Mouse (Mus musculus): ENCODE measurements around the gene Lepr.
"Not testable (repeated sequence)": the region's sequence is repeated elsewhere in the genome, so short reads cannot be mapped to it uniquely, and the experiment has no call there.

Lepr gene

DNA sequence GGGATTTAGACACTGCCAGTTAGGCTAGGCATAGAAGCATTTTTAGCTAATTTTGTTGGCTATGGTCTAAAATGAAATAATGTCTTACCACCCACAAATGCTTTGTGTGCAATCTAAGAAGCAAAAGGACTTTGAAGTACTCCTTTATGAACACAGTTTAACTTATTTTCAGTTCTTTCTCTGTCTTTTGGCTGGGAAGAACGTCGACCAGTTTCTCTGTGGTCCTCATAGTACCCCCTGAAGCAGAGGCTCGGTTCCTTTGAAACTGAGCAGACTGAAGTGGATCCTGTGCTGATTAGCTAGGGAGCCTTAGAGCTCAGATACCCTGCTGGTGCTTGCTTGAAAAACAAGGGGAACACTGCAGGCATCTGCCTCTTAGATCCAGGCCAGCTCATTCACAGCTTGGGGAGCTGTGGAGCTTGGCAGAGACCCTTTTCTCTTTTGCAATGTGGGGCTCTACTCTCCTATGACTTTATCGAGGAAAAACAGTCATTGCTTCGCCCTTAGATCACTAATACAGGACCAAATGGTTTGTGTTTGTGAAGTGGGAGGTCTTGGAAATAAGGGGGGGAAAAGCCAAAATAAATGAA, 1.9 kb downstream of the Lepr start:
- no peak for DNase-seq

DNA sequence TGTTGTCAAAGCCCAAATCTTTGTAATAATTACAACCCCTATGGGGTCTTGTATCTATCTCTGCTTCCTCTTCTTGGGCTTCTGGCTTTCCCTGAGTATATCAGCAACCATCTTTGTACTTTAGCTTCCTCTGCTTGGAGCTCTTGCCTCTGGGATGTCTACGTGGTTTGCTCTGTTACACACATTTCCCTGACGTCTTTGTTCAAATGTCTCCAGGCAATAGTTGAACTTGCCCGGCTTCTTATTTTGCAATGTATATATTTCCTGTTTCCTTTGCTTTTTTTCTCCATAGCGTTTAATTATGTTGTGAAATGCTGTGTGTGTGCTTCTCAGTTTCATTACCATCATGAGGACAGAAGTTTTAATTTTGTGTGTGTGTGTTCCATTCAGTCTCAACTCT, 4.5 kb downstream of the Lepr start:
- DNase-seq: no peak

DNA sequence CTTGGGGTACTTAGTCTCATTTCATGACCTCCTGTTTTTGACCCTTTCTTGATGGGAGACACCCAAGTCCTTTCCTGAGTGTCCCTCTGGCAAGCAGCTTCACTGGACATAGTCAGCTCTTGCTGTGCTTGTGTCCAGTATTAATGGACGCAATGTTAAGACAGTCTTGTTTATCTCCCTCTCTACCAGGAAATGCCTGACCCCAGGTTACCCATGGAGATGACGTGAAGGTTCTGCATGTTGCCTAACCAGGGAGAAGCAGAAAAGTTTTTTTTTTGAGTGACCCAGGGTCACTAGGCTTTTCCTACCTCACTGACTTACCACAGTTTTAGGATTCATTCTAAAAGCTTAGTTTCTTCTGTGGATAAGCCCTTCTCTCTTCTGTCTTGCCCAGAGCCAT, 24.8 kb downstream of the Lepr start:
- no peak for DNase-seq

DNA sequence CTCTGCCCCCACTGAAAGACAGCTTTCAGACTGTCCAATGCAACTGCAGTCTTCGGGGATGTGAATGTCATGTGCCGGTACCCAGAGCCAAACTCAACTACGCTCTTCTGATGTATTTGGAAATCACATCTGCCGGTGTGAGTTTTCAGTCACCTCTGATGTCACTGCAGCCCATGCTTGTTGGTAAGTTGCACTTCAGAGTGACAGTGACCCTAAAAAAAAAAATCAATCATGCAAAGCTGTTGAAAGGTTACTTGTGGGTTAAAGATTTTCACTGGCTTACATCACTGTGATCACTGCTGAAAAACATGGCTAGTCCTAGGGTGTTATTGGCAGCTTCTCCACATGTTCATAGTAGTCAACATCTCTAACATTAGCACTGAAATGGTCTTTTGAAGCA, 28.3 kb downstream of the Lepr start:
- DNase-seq: no peak

DNA sequence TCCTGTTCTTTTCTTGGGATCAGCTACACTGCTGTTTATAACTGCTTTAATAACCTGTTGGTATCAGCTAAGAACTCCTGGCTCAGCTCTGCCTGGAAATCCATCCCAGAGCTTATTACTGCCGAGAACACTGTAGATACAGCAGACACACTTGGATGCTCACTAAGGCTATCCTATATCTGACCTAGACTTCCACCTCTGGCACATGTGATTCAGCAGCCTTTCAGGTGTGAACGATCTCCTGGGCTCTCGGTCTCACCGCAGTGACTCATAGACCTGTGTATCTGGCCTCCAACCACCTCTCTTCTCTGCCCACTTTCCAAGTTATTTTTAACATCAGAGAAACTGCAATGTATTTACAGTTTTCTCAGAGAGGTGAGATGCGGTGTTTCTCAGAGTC, 43.3 kb downstream of the Lepr start:
- no peak for DNase-seq

DNA sequence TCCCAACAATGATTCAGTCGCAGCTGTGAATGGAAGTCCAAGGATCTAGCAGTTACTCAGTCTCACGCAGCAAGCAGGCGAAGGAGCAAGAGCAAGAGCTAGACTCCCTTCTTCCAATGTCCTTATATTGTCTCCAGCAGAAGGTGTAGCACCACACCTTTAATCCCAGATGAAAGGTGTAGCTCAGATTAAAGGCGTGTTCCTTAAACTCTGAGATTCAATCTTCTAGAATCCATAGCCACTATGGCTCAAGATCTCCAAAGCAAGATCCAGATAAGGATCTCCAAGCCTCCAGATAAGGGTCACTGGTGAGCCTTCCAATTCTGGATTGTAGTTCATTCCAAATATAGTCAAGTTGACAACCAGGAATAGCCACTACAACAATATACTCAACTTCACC, 126.7 kb downstream of the Lepr start, which contains the start of gene B020004J07Rik:
Gene B020004J07Rik, minus strand, starts transcription at position 101 of the 400 bp plus-strand sequence.
- not testable (repeated sequence) for DNase-seq

DNA sequence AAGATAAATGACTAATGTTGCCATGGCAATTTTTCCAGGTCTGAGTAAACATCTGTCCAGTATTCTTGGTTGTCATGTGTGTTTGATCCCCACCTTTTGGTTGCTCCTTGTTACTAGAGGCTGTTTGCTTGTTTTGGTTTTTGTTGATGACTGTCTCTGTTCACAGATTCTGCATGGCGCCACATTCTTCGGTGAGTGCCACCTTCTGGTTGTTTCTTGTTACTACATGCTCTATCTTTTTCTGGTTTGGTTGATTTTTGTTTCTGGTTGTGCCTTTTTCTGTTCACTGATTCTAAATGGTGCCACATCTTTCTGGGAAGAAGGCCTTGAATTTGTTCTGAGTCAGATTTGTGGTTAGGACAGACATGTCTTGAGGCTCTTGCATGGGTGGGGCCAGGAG, 133.7 kb downstream of the Lepr start:
- no peak for DNase-seq

DNA sequence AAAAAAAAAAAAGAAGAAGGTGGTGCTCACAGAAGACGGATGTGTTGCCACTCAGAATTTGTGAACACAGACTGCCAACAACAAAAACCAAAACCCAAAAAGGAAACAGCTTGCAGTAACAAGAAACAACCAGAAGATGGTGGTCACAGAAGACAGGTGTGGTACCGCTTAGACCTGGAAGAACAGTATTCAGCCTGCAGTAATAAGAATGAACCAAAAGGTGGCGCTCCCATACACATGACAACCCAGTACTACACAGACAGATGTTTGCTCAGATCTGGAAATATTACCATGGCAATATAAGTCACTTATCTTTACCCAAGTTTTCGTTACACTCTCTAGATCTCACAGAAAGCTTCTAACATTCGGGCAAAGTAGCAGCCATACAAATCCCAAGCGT, 143.7 kb downstream of the Lepr start:
- no peak for DNase-seq

DNA sequence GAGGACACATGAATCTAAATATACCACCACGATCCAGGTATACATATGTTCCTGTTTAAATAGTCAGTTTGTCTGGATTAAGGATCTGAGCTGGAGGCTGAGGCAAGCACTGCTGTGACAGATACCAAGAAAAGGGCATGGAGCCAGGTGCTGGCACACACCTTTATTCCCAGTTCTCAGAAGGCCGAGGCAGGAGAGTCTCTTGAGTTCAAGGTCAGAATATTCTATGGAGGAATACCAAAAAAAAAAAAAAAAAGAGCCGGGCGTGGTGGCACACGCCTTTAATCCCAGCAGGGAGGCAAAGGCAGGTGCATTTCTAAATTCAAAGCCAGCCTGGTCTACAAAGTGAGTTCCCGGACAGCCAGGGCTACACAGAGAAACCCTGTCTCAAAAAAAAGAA, 145.1 kb downstream of the Lepr start:
- no peak for DNase-seq
